Comparison of ENCODE assay signal across 24 mouse cellular contexts in the genomic region with DNA sequence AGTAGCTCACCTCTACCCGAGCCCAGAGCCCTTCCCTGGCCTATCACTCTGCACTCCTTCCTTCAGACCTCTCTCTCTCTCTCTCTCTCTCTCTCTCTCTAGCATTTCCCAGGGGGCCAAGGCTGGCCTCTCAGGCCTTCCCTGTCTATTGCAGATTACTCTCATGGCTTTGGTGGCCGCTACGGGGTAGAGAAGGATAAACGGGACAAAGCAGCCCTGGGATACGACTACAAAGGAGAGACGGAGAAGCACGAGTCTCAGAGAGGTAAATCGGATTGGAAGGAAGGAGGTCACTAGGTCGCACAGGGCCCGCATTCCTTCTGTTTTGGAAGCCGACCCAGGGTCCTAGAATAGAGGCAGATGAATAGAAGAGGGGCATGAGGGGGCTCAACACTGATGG. TPM values are rescaled to one million over a fixed set of nuclear protein-coding genes. Genes with fewer than 3 reads are reported as not detected.
"Had no signal": no experiment of that assay in that cellular context is flagged by ENCODE, and none has a peak within 500 bp of the region (broad histone marks: within the 10 kb centered on the region; RNA-seq: fewer than 3 reads in every experiment).

No protein-coding gene starts in this region.

- H3K27me3 ChIP-seq: liver, embryonic 13.5 days; liver, embryonic 15.5 days; lung, embryonic 15.5 days; megakaryocyte, embryonic 14.5 days; midbrain, embryonic 12.5 days; neural tube, embryonic 13.5 days; neural tube, embryonic 15.5 days had no signal

- H3K36me3 ChIP-seq: liver, embryonic 13.5 days; lung, embryonic 15.5 days; midbrain, embryonic 12.5 days; neural tube, embryonic 13.5 days; neural tube, embryonic 15.5 days had no signal

- H3K9me3 ChIP-seq: liver, embryonic 13.5 days; liver, embryonic 15.5 days; lung, embryonic 15.5 days; midbrain, embryonic 12.5 days; neural tube, embryonic 13.5 days; neural tube, embryonic 15.5 days had no signal

- ATAC-seq: liver, postnatal 0 days; lung, postnatal 0 days had no signal

- DNase-seq: liver, embryonic 13.5 days; liver, postnatal 0 days; lung, adult 2 months; lung, postnatal 14 days; lung, postnatal 36 days; midbrain, embryonic 14.5 days; right cerebral cortex, postnatal 25 days; right cerebral cortex, postnatal 4 days; spleen, adult 18-20 months; thymus, adult 18-20 months; thymus, postnatal 14 days; thymus, postnatal 36 days had no signal

- H3K4me2 ChIP-seq: liver, embryonic 13.5 days; liver, embryonic 15.5 days; lung, embryonic 15.5 days; midbrain, embryonic 12.5 days; neural tube, embryonic 13.5 days; neural tube, embryonic 15.5 days had no signal

- H3K4me1 ChIP-seq: liver, embryonic 13.5 days; liver, embryonic 15.5 days; lung, embryonic 15.5 days; midbrain, embryonic 12.5 days; neural tube, embryonic 13.5 days; neural tube, embryonic 15.5 days had no signal

- H3K4me3 ChIP-seq: liver, embryonic 13.5 days; liver, embryonic 15.5 days; lung, embryonic 15.5 days; megakaryocyte, embryonic 14.5 days; midbrain, embryonic 12.5 days; myocyte; neural tube, embryonic 13.5 days; neural tube, embryonic 15.5 days had no signal

- H3K9ac ChIP-seq: liver, embryonic 13.5 days; liver, embryonic 15.5 days; liver, postnatal 0 days; lung, embryonic 15.5 days; midbrain, embryonic 12.5 days; neural tube, embryonic 13.5 days; neural tube, embryonic 15.5 days had no signal

- H3K27ac ChIP-seq: liver, embryonic 13.5 days; liver, embryonic 15.5 days; lung, embryonic 15.5 days; macrophage; midbrain, embryonic 12.5 days; neural tube, embryonic 13.5 days; neural tube, embryonic 15.5 days had no signal

RNA-seq across cellular contexts. Expression of gene Fbxo40, which starts 35.2 kb away (rescaled TPM):
- polyA plus RNA-seq: liver, embryonic 13.5 days; liver, postnatal 0 days; midbrain, embryonic 12.5 days; midbrain, embryonic 14.5 days; midbrain, postnatal 0 days; small intestine, adult 2 months; stomach, embryonic 14.5 days had no signal
